Mouse (Mus musculus): ENCODE measurements at regions not wholly inside any gene's neighbourhood (a gene's known extent, or its start where the extent isn't known, plus 50 kb on each side); places are given as distances from the start of the nearest gene placed in this dataset.

DNA sequence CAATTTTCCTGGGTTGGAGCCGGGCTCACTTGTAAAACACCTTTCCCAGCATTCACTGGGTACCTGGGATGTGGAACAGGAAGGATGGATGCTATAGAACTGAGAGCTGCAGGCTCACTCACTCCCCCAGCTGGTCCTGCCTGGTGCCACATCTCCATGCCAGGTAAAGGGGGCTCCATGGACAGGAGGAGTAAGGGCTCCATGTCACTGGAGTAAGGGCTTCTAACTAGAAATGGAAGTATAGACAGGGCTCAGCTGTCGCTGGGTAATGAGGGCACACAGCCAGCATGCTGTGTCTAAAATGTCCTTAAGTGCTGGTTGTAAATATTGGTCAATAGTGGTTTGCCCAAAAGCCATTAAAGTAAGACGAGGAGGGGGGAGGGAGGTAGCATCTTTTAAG lies 99.4 kb upstream of the Gpr12 start:
- no peak for DNase-seq

DNA sequence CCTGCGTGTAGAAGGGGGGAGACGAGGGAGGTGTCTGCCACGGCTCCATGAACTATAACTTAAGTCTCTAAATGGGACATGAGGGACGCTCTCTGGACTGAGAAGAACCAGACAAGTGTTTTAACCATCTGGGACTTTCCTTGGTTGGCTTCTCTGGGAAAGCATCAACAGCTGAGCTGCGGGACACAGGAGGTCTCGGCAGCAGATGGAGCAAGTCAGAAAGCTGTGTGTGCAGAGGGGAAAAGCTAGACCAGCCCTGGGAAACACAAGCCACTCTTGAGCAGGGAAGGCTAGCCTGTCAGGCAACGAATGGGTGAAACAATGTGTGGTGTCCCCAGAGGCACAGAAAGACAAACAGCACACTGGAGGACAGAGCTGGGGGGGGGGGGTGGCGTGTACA lies 98.5 kb upstream of the Gpr12 start:
- no peak for DNase-seq

GRCm38 (mm10) chr5:146682893-146683292 lies 97.9 kb upstream of the Gpr12 start:
- no peak for DNase-seq

- no peak for DNase-seq
These were observed 96.5 kb upstream of the Gpr12 start for GRCm38 (mm10) chr5:146681512-146681911.

DNA sequence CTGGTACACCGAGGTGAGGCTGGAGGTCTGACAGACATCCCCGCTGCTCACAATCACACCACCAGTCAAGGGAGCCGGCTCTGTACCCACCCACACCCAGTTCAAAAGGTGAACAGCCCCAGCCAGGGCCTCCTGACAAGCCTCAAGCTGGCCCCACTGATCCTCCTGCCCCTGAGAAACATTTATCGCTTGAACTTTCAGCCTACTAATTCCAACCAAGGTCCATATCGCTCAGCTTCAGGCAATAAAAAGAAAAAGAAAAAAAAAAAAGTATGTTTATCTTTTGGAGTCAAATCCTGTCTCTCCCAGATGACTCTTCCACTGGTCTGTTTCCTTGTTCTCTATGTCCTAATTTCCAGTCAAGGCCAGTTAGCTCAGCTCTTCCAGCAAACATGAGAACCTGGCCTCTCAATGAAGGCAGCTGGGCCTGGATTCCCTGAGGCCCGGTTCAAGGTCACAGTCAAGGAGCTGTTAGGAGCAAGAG lies 94.2 kb upstream of the Gpr12 start:
- no peak for DNase-seq

DNA sequence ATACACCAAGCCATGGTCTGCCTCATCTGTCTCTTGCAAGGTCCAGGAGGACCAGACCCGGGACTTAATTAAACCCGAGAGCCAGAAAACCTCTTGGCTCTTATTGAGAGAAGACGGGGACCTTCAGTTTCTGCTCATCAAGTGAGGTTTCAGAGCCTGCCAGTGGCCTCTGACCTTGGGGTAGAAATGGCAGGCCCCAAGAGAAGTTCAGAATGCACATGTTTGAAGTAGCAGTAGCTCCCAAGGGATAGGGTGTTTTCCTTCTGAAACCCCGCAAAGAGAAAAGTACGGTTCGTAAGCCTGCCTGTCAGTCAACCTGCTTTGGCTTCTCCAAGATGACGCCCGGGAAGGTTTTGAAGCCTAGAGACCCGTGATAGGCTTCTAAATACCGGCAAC lies 93.7 kb upstream of the Gpr12 start:
- no peak for DNase-seq

- DNase-seq = no peak
These were observed 93.2 kb upstream of the Gpr12 start for GRCm38 (mm10) chr5:146678049-146678774.

GRCm38 (mm10) chr5:146677151-146677515 lies 92.1 kb upstream of the Gpr12 start:
- DNase-seq = no peak

- no peak for DNase-seq
These were observed 91.6 kb upstream of the Gpr12 start for GRCm38 (mm10) chr5:146676470-146677150.

DNA sequence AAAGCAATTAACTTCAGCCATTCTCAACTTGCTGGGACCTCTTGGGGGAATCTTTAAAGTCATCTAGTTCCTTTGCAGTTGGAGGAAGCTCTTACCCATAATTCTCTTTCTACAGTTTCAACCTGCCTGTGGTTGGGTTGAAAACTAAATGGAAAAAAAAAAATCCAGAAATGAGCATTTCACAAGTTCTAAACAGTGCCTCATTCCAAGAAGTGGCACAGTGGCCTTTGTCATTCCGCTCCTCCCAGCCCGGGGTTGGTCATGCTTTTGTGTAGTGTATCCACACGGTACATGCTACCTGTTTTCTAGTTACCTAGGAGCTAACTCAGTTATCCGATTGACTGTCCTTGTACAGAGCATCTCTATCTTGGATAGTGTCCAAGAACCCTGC lies 90.8 kb upstream of the Gpr12 start:
- DNase-seq = no peak

DNA sequence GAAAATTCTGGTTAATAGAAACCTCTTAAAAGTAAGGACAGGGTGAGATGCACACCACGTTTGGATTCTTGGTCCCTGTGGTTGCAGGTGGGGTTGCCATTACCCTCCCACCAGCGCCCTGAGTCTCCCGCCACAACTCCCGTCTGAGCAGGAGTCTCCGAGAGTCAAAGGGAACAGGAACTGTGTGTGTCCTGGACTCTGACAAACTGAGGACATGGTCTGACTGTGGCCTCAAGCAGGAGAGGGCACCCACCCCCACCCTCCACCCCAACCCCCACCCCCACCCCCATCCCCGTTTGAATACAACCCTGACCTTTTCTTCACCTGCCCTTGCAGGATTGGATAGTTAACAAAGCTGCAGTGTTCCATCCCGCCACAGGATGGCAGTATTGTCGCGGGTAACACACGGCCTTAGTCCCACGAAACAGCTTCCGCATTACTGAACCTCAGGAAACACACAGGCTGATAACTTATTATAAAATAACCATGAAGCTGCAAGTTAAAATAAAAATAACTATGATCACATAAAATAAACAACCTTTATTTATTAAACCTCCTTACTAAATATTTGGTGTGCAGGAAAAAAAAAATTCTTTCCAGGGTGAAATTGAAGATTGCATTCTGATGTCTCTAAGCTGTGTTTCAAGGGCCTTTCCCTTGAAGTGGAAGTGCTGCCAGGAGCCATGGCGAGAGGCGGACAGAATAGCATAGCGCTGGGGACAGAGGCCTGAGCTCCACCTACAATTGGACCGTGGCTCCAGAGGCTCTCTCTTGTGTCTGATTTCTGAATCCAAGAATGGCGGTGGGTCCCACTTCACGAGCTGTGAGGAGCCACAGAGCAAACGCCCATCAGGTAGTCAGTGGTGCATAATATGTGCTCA lies 90.2 kb upstream of the Gpr12 start:
- DNase-seq = peak; percentile 54

- DNase-seq = no peak
These were observed 76.7 kb upstream of the Gpr12 start for GRCm38 (mm10) chr5:146661751-146662150.

- no peak for DNase-seq
These were observed 72.2 kb upstream of the Gpr12 start for GRCm38 (mm10) chr5:146657228-146657627.

DNA sequence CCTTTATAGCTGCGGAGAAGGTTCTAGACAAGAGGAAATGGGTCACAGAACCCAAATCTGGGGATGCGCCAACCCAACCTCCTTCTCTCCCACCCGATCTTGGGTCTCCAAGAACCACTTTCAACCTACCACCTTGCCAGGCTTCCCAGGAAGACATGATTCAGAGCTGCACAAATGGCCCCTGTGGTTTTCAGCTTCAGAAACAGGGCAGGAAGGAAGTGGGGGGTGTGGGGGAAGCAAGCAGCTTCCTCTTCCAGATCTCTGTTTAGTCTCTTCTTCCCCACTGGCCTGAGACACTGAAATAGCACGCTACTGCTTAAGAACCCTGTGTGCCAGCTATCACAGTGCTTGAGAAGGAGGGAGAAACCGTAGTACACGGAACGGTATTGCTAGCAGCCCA lies 70.4 kb upstream of the Gpr12 start:
- DNase-seq = no peak

GRCm38 (mm10) chr5:146653686-146654450 lies 68.8 kb upstream of the Gpr12 start:
- no peak for DNase-seq

GRCm38 (mm10) chr5:146652874-146653273 lies 67.8 kb upstream of the Gpr12 start:
- no peak for DNase-seq

GRCm38 (mm10) chr5:146648519-146649060 lies 63.6 kb upstream of the Gpr12 start:
- no peak for DNase-seq

- DNase-seq = no peak
These were observed 62.8 kb upstream of the Gpr12 start for GRCm38 (mm10) chr5:146647628-146648380.

- peak; percentile 66 for DNase-seq
These were observed 59.5 kb upstream of the Gpr12 start for GRCm38 (mm10) chr5:146644499-146644898.

GRCm38 (mm10) chr5:146641931-146642330 lies 56.9 kb upstream of the Gpr12 start:
- no peak for DNase-seq

GRCm38 (mm10) chr5:146636859-146637258 lies 51.8 kb upstream of the Gpr12 start:
- no peak for DNase-seq
